ENCODE assay signal across 8 mouse cellular contexts in genomic region chr6:108065583-108065982, GRCm38 (mm10). TPM values are rescaled to one million over a fixed set of nuclear protein-coding genes. Genes with fewer than 3 reads are reported as not detected.
DNase-seq lines count a peak whose midpoint lies in the region; ATAC-seq and TF ChIP-seq lines count a peak whose summit lies in the region.

No protein-coding gene starts in this region.

- DNase-seq in G1E (ENCODE audit: low spot score): peak; percentile 48
- DNase-seq in brain, embryonic 14.5 days (ENCODE audit: low read depth): peak; percentile 93
- DNase-seq in heart, postnatal 10 days: peak; percentile 71 to 84
- DNase-seq in layer of hippocampus, adult 8-10 months (ENCODE audit: low spot score in 2 of 2): peak; percentile 71 to 80
- peak; percentile 90 for DNase-seq in retina, embryonic 14.5 days (ENCODE audit: low spot score)
- peak; percentile 82 for DNase-seq in urinary bladder, postnatal 14 days (ENCODE audit: low spot score)

- no peak for TF ChIP-seq POLR2A in brain, embryonic 14.5 days (IDR thresholded peaks at IDR 0.05; ENCODE audit: borderline replicate concordance, extremely low read depth, insufficient read depth, insufficient read length, poor library complexity, severe bottlenecking)
- TF ChIP-seq POLR2A in embryonic fibroblast, embryonic 13.5 days (IDR thresholded peaks at IDR 0.05; ENCODE audit: low read depth, low read length): no peak

- H3K4me3 ChIP-seq in G1E (ENCODE audit: low read depth, low read length): peak overlapping the region; percentile 70
- peak overlapping the region; percentile 43 for H3K4me3 ChIP-seq in embryonic fibroblast, embryonic 13.5 days (ENCODE audit: insufficient read depth, low read length)
- H3K4me3 ChIP-seq in lung, embryonic 16.5 days (ENCODE audit: low read length): peak overlapping the region; percentile 70

- TF ChIP-seq CTCF in G1E (IDR thresholded peaks at IDR 0.05; ENCODE audit: low read depth, low read length): no peak
- peak; percentile 57; the same call in 1 of the 2 replicates for TF ChIP-seq CTCF in brain, embryonic 14.5 days (IDR thresholded peaks at IDR 0.05; ENCODE audit: borderline replicate concordance, extremely low read depth, insufficient read depth, insufficient read length)
- TF ChIP-seq CTCF in embryonic fibroblast, embryonic 13.5 days (IDR thresholded peaks at IDR 0.05; ENCODE audit: borderline replicate concordance, insufficient read depth, low read length): no peak

- H3K27ac ChIP-seq in embryonic fibroblast, embryonic 13.5 days (ENCODE audit: insufficient read depth, low read length): no peak overlapping the region
- H3K27ac ChIP-seq in lung, embryonic 16.5 days (ENCODE audit: low read length): peak overlapping the region; percentile 94

- no peaks in the 10 kb centered on the region for H3K27me3 ChIP-seq in G1E (ENCODE audit: insufficient read depth, low read length)
- H3K27me3 ChIP-seq in lung, embryonic 16.5 days (ENCODE audit: control insufficient read depth, insufficient read depth, low read depth, low read length): no peaks in the 10 kb centered on the region

- peaks cover 10% of the 10 kb centered on the region; the same call in 1 of the 2 replicates for H3K4me1 ChIP-seq in G1E (ENCODE audit: insufficient read depth, low read depth, low read length)
- peaks cover 3% of the 10 kb centered on the region; the same call in 1 of the 2 replicates for H3K4me1 ChIP-seq in embryonic fibroblast, embryonic 13.5 days (ENCODE audit: control insufficient read depth, insufficient read depth, low read length)
- no peaks in the 10 kb centered on the region for H3K4me1 ChIP-seq in lung, embryonic 16.5 days (replicated peaks; ENCODE audit: control insufficient read depth, insufficient read depth, low read length)

- H3K4me2 ChIP-seq in lung, embryonic 16.5 days (ENCODE audit: low read depth, low read length): peak overlapping the region; percentile 85

- no peaks in the 10 kb centered on the region for H3K9me3 ChIP-seq in G1E (replicated peaks)
- no peaks in the 10 kb centered on the region for H3K9me3 ChIP-seq in lung, embryonic 16.5 days (ENCODE audit: control insufficient read depth, low read length)

- intact Hi-C loops in heart, postnatal 10 days (cut with DNase I): loop anchor here (10.0 kb wide), 1 partner anchor 311 kb away; no protein-coding TSS in a partner anchor

- H3K36me3 ChIP-seq in G1E (replicated peaks): no peaks in the 10 kb centered on the region
- no peaks in the 10 kb centered on the region for H3K36me3 ChIP-seq in lung, embryonic 16.5 days (ENCODE audit: control insufficient read depth, insufficient read depth, low read length)

- H3K9ac ChIP-seq in lung, embryonic 16.5 days (ENCODE audit: low read length): peak overlapping the region; percentile 82

- peak; percentile 30 for ATAC-seq in G1E (ENCODE audit: extremely low read depth, insufficient number of reproducible peaks, low FRiP score, poor library complexity, severe bottlenecking)
- ATAC-seq in lung, embryonic 16.5 days (ENCODE audit: low read depth): no peak; the same call in 1 of the 2 replicates

- WGBS in lung, embryonic 16.5 days: 13% methylated on average over 5 of the region's 6 CpGs

RNA-seq across cellular contexts. Expression of gene Setmar, which starts 0.7 kb away (rescaled TPM):
- 4.8 and 7.5 TPM in 2 replicates for total RNA-seq in G1E (2014; fragmentation: Nextera tagmentation)
- total RNA-seq in G1E (2017): 4.4 and 4.6 TPM in 2 replicates
- 0.21 and 0.25 TPM in 2 replicates for polyA plus RNA-seq in G1E (2012)
- polyA plus RNA-seq in brain, embryonic 14.5 days (2012; rRNA removed): 5.9 and 7.3 TPM in 2 replicates
- polyA plus RNA-seq in embryonic fibroblast, embryonic 13.5 days (2011; ENCODE audit: insufficient read length, low read depth, missing spikeins): 4.8 and 5.6 TPM in 2 replicates
- total RNA-seq in heart, postnatal 10 days (2021): 1 to 10 TPM; 3.8 to 3.9 TPM
- 10 to 100 TPM in 1 of 4 experiments, 1 to 10 TPM in 3; 7.2 to 12.2 (median 9.9) TPM for total RNA-seq in layer of hippocampus, adult 8-10 months (2022)
- polyA plus RNA-seq in lung, embryonic 16.5 days (2015; fragmentation: Nextera tagmentation; extraction: Ambion mirVana): 8.1 TPM in 2 replicates
